Mouse (Mus musculus): ENCODE results near the gene Nr6a1. TPM values are rescaled to one million over a fixed set of nuclear protein-coding genes. Genes with fewer than 3 reads are reported as not detected.

The Nr6a1 gene
- polyA plus RNA-seq, 1 experiment, result 1.8 TPM

DNA sequence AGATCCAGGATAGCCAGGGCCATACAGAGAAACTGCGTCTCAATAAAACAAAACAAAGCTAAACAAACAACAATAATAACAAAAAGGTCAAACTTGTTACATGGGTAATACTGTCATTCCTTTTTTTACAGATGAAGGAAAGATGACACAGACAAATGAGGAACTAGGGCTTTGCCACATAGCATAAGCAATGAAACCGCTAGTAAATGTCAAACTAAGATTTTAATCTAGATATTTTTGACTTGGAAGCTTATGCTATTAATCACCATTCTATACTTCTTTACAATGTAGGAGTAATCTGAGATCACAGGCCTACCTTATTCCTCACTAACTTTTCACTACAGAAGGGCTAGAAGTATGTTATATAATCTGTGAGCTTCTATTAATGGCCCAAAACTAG, 150.2 kb downstream of the Nr6a1 start:
- Histone ChIP-seq H3K36me3 (ENCODE audit: control insufficient read depth, insufficient read depth) (no peaks in the 10 kb centered on the region), H3K4me3 (no peak overlapping the region), H3K79me2 (ENCODE audit: control insufficient read depth, insufficient read depth) (no peaks in the 10 kb centered on the region), H3ac (ENCODE audit: control insufficient read depth, insufficient read length) (no peak overlapping the region), H3K27me3 (ENCODE audit: control insufficient read depth, insufficient read depth, insufficient read length) (no peaks in the 10 kb centered on the region), H3K4me2 (ENCODE audit: low read depth) (no peak overlapping the region)
- TF ChIP-seq REST (IDR thresholded peaks at IDR 0.05; ENCODE audit: insufficient read depth, insufficient read length), result no peak
- TF ChIP-seq TCF3 (IDR thresholded peaks at IDR 0.05; ENCODE audit: insufficient read length, low read depth), result no peak
- no peak for TF ChIP-seq E2F4 (IDR thresholded peaks at IDR 0.05; ENCODE audit: insufficient read depth)
- no peak for TF ChIP-seq MYOD1 (IDR thresholded peaks at IDR 0.05; ENCODE audit: control insufficient read depth in 1 of 3, insufficient read length in 2 of 3, low read depth in 2 of 3)
- no peak for TF ChIP-seq TCF12 (IDR thresholded peaks at IDR 0.05; ENCODE audit: insufficient read depth, poor library complexity, severe bottlenecking)
- no peak for TF ChIP-seq POLR2AphosphoS2 (IDR thresholded peaks at IDR 0.05; ENCODE audit: insufficient read length, low read depth)
- TF ChIP-seq MAX (IDR thresholded peaks at IDR 0.05; ENCODE audit: low read depth), result no peak
- no peak for TF ChIP-seq SRF (IDR thresholded peaks at IDR 0.05; ENCODE audit: control insufficient read depth, insufficient read length, low read depth)
- no peak for TF ChIP-seq MYOG (IDR thresholded peaks at IDR 0.05; ENCODE audit: control insufficient read depth in 1 of 3, insufficient read depth in 1 of 3, insufficient read length in 2 of 3, low read depth in 2 of 3)
- TF ChIP-seq CEBPB (IDR thresholded peaks at IDR 0.05; ENCODE audit: insufficient read depth, poor library complexity, severe bottlenecking), result no peak
- TF ChIP-seq USF1 (IDR thresholded peaks at IDR 0.05; ENCODE audit: low read depth), result no peak

- no peaks in the 10 kb centered on the region for H3K79me2 ChIP-seq (ENCODE audit: control insufficient read depth, insufficient read depth)
- no peak overlapping the region for H3K4me3 ChIP-seq
- H3K27me3 ChIP-seq (ENCODE audit: control insufficient read depth, insufficient read depth, insufficient read length), result no peaks in the 10 kb centered on the region
- H3ac ChIP-seq (ENCODE audit: control insufficient read depth, insufficient read length), result no peak overlapping the region
- H3K4me2 ChIP-seq (ENCODE audit: low read depth), result no peak overlapping the region
- TF ChIP-seq TCF3 (IDR thresholded peaks at IDR 0.05; ENCODE audit: insufficient read length, low read depth), result no peak
- no peak for TF ChIP-seq CEBPB (IDR thresholded peaks at IDR 0.05; ENCODE audit: insufficient read depth, poor library complexity, severe bottlenecking)
- no peak for TF ChIP-seq POLR2A (IDR thresholded peaks at IDR 0.05; ENCODE audit: insufficient read length, low read depth)
- TF ChIP-seq SRF (IDR thresholded peaks at IDR 0.05; ENCODE audit: control insufficient read depth, insufficient read length, low read depth), result no peak
- no peak for TF ChIP-seq TCF12 (IDR thresholded peaks at IDR 0.05; ENCODE audit: insufficient read depth, poor library complexity, severe bottlenecking)
- TF ChIP-seq MYOD1 (IDR thresholded peaks at IDR 0.05; ENCODE audit: control insufficient read depth in 1 of 3, insufficient read length in 2 of 3, low read depth in 2 of 3), result no peak
- TF ChIP-seq E2F4 (IDR thresholded peaks at IDR 0.05; ENCODE audit: insufficient read depth), result no peak
- no peak for TF ChIP-seq POLR2AphosphoS2 (IDR thresholded peaks at IDR 0.05; ENCODE audit: insufficient read length, low read depth)
- no peak for TF ChIP-seq REST (IDR thresholded peaks at IDR 0.05; ENCODE audit: insufficient read depth, insufficient read length)
- TF ChIP-seq MAX (IDR thresholded peaks at IDR 0.05; ENCODE audit: low read depth), result no peak
- no peak for TF ChIP-seq USF1 (IDR thresholded peaks at IDR 0.05; ENCODE audit: low read depth)
- no peak for TF ChIP-seq MYOG (IDR thresholded peaks at IDR 0.05; ENCODE audit: control insufficient read depth in 1 of 3, insufficient read depth in 1 of 3, insufficient read length in 2 of 3, low read depth in 2 of 3)
- H3K36me3 ChIP-seq (ENCODE audit: control insufficient read depth, insufficient read depth), result no peaks in the 10 kb centered on the region
Measured at GRCm38 (mm10) chr2:38774936-38775335, 152.6 kb downstream of the Nr6a1 start.

DNA sequence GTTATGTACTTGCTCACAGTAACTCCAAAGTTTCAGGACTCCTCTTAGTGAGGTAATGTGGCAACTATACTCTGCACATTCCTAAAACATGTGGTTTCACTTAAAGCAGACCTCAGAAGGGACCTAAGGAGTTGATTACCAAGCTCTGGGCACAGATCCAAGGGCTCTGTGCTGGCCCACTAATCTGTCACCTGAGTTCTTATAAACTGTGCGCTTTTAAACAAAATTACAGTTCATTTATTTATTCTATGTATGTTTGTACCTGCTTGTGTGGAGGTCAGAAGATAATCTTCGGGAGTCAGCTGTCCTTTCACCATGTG, 156.1 kb downstream of the Nr6a1 start:
- Histone ChIP-seq H3ac (ENCODE audit: control insufficient read depth, insufficient read length) (no peak overlapping the region), H3K27me3 (ENCODE audit: control insufficient read depth, insufficient read depth, insufficient read length) (no peaks in the 10 kb centered on the region), H3K79me2 (ENCODE audit: control insufficient read depth, insufficient read depth) (no peaks in the 10 kb centered on the region), H3K36me3 (ENCODE audit: control insufficient read depth, insufficient read depth) (no peaks in the 10 kb centered on the region), H3K4me3 (no peak overlapping the region), H3K4me2 (ENCODE audit: low read depth) (peak overlapping the region; percentile 53)
- TF ChIP-seq POLR2AphosphoS2 (IDR thresholded peaks at IDR 0.05; ENCODE audit: insufficient read length, low read depth) (no peak), CEBPB (IDR thresholded peaks at IDR 0.05; ENCODE audit: insufficient read depth, poor library complexity, severe bottlenecking) (0 out of 2 replicates have a peak, but pooled peaks have one; percentile 18)

GRCm38 (mm10) chr2:38770772-38771477, 156.6 kb downstream of the Nr6a1 start:
- Histone ChIP-seq H3K27me3 (ENCODE audit: control insufficient read depth, insufficient read depth, insufficient read length) (no peaks in the 10 kb centered on the region), H3K79me2 (ENCODE audit: control insufficient read depth, insufficient read depth) (no peaks in the 10 kb centered on the region), H3K36me3 (ENCODE audit: control insufficient read depth, insufficient read depth) (no peaks in the 10 kb centered on the region), H3ac (ENCODE audit: control insufficient read depth, insufficient read length) (no peak overlapping the region), H3K4me3 (no peak overlapping the region), H3K4me2 (ENCODE audit: low read depth) (peak overlapping the region; percentile 53)
- TF ChIP-seq REST (IDR thresholded peaks at IDR 0.05; ENCODE audit: insufficient read depth, insufficient read length) (no peak), E2F4 (IDR thresholded peaks at IDR 0.05; ENCODE audit: insufficient read depth) (no peak), TCF3 (IDR thresholded peaks at IDR 0.05; ENCODE audit: insufficient read length, low read depth) (no peak), CEBPB (IDR thresholded peaks at IDR 0.05; ENCODE audit: insufficient read depth, poor library complexity, severe bottlenecking) (no peak), USF1 (IDR thresholded peaks at IDR 0.05; ENCODE audit: low read depth) (no peak), SRF (IDR thresholded peaks at IDR 0.05; ENCODE audit: control insufficient read depth, insufficient read length, low read depth) (no peak), POLR2AphosphoS2 (IDR thresholded peaks at IDR 0.05; ENCODE audit: insufficient read length, low read depth) (no peak), MAX (IDR thresholded peaks at IDR 0.05; ENCODE audit: low read depth) (no peak), MYOG (IDR thresholded peaks at IDR 0.05; ENCODE audit: control insufficient read depth in 1 of 3, insufficient read depth in 1 of 3, insufficient read length in 2 of 3, low read depth in 2 of 3) (no peak), TCF12 (IDR thresholded peaks at IDR 0.05; ENCODE audit: insufficient read depth, poor library complexity, severe bottlenecking) (no peak), MYOD1 (IDR thresholded peaks at IDR 0.05; ENCODE audit: control insufficient read depth in 1 of 3, insufficient read length in 2 of 3, low read depth in 2 of 3) (no peak), POLR2A (IDR thresholded peaks at IDR 0.05; ENCODE audit: insufficient read length, low read depth) (no peak)

Data from myocyte (in vitro differentiated cells).